ENCODE assay signal across 19 mouse cellular contexts in genomic region chr11:82011411-82012193, GRCm38 (mm10). TPM values are rescaled to one million over a fixed set of nuclear protein-coding genes. Genes with fewer than 3 reads are reported as not detected.
DNase-seq lines count a peak whose midpoint lies in the region; ATAC-seq lines count a peak whose summit lies in the region.
"Had no signal": no experiment of that assay in that cellular context is flagged by ENCODE, and none has a peak within 500 bp of the region (broad histone marks: within the 10 kb centered on the region; RNA-seq: fewer than 3 reads in every experiment).

No protein-coding gene starts in this region.

- peak; percentile 32 for DNase-seq in gastrocnemius, postnatal 25 days
- DNase-seq in gastrocnemius, adult 8-10 months (ENCODE audit: low spot score in 2 of 2): no peak
- DNase-seq in urinary bladder, postnatal 14 days (ENCODE audit: low spot score): peak; percentile 14
- DNase-seq in urinary bladder, adult 18-20 months (ENCODE audit: low spot score in 2 of 2): no peak
- DNase-seq: adrenal gland, postnatal 36 days; cerebellum, adult 18-20 months; embryo, embryonic 11 days; kidney, adult 9 months; thymus, postnatal 14 days had no signal

- ATAC-seq in heart, embryonic 16.5 days (replicated peaks; ENCODE audit: extremely low read depth, insufficient read depth, low FRiP score): 0 out of 2 replicates have a peak, but pooled peaks have one; percentile 47
- ATAC-seq in erythroid progenitor cell, adult 5-6 weeks (replicated peaks; ENCODE audit: low FRiP score, poor library complexity, severe bottlenecking): no peak
- ATAC-seq in hindbrain, embryonic 12.5 days (ENCODE audit: low FRiP score): no peak
- no peak for ATAC-seq in megakaryocyte progenitor cell, adult 5-6 weeks (replicated peaks; ENCODE audit: poor library complexity)

- no peak overlapping the region for H3K27ac ChIP-seq in heart, embryonic 16.5 days (ENCODE audit: low read length)
- H3K27ac ChIP-seq in hindbrain, embryonic 12.5 days: no peak overlapping the region
- H3K27ac ChIP-seq: forebrain, embryonic 10.5 days; hindbrain, embryonic 10.5 days; layer of hippocampus, adult 2 months; neural tube, embryonic 15.5 days had no signal

- WGBS in heart, embryonic 16.5 days: 42% methylated on average over 8 of the region's 8 CpGs
- 42% methylated on average over 8 of the region's 8 CpGs for WGBS in hindbrain, embryonic 12.5 days

- peaks cover 5% of the 10 kb centered on the region; the same call in 1 of the 2 replicates for H3K4me1 ChIP-seq in heart, embryonic 16.5 days (ENCODE audit: control insufficient read depth, insufficient read depth, low read length)
- 0 out of 2 replicates have a peak, but pooled peaks cover 8% of the 10 kb centered on the region for H3K4me1 ChIP-seq in hindbrain, embryonic 12.5 days
- H3K4me1 ChIP-seq: hindbrain, embryonic 10.5 days had no signal

- H3K36me3 ChIP-seq in heart, embryonic 16.5 days (ENCODE audit: control insufficient read depth, insufficient read depth): no peaks in the 10 kb centered on the region
- no peaks in the 10 kb centered on the region for H3K36me3 ChIP-seq in hindbrain, embryonic 12.5 days
- H3K36me3 ChIP-seq: forebrain, embryonic 10.5 days; hindbrain, embryonic 10.5 days; neural tube, embryonic 15.5 days had no signal

- H3K9ac ChIP-seq in heart, embryonic 16.5 days (ENCODE audit: low read length): no peak overlapping the region
- no peak overlapping the region for H3K9ac ChIP-seq in hindbrain, embryonic 12.5 days
- H3K9ac ChIP-seq: neural tube, embryonic 15.5 days had no signal

- no peaks in the 10 kb centered on the region for H3K27me3 ChIP-seq in heart, embryonic 16.5 days (ENCODE audit: control insufficient read depth, insufficient read depth, low read length)
- no peaks in the 10 kb centered on the region for H3K27me3 ChIP-seq in hindbrain, embryonic 12.5 days
- H3K27me3 ChIP-seq: neural tube, embryonic 15.5 days had no signal

- no peaks in the 10 kb centered on the region for H3K9me3 ChIP-seq in heart, embryonic 16.5 days (replicated peaks; ENCODE audit: control insufficient read depth, low read length)
- H3K9me3 ChIP-seq in hindbrain, embryonic 12.5 days (replicated peaks): no peaks in the 10 kb centered on the region
- H3K9me3 ChIP-seq: forebrain, embryonic 10.5 days; hindbrain, embryonic 10.5 days; neural tube, embryonic 15.5 days had no signal

- H3K4me3 ChIP-seq in heart, embryonic 16.5 days (ENCODE audit: low read length): no peak overlapping the region
- H3K4me3 ChIP-seq in hindbrain, embryonic 12.5 days: no peak overlapping the region
- H3K4me3 ChIP-seq: forebrain, embryonic 10.5 days; hindbrain, embryonic 10.5 days; layer of hippocampus, adult 2 months; neural tube, embryonic 15.5 days had no signal

- no peak overlapping the region for H3K4me2 ChIP-seq in heart, embryonic 16.5 days (ENCODE audit: low read depth, low read length)
- no peak overlapping the region for H3K4me2 ChIP-seq in hindbrain, embryonic 12.5 days (replicated peaks)
- H3K4me2 ChIP-seq: liver, embryonic 11.5 days; neural tube, embryonic 15.5 days had no signal

RNA-seq across cellular contexts. Expression of gene Ccl2, which starts 23.8 kb away (rescaled TPM):
- under 1 TPM; 0.35 to 0.46 TPM for total RNA-seq in gastrocnemius, postnatal 25 days (2021)
- total RNA-seq in gastrocnemius, adult 8-10 months (2022): under 1 TPM in 2 of 4 experiments, not detected in 2; 0.74 to 0.94 TPM
- 9.1 and 12.3 TPM in 2 replicates for polyA plus RNA-seq in heart, embryonic 16.5 days (2015; fragmentation: Nextera tagmentation; extraction: Ambion mirVana)
- total RNA-seq in erythroid progenitor cell, adult 5-6 weeks (2015; ENCODE audit: low replicate concordance): not detected in 2 replicates
- 0.51 TPM in 1 of 2 replicates, not detected in the other for total RNA-seq in erythroid progenitor cell, adult 5-6 weeks (2017; ENCODE audit: low replicate concordance)
- 2.0 and 2.4 TPM in 2 replicates for polyA plus RNA-seq in hindbrain, embryonic 12.5 days (2016; fragmentation: Nextera tagmentation; extraction: Ambion mirVana)
- 1.6 and 7.4 TPM in 2 replicates for total RNA-seq in megakaryocyte progenitor cell, adult 5-6 weeks (2015)
- total RNA-seq in megakaryocyte progenitor cell, adult 5-6 weeks (2017): 1.1 and 2.5 TPM in 2 replicates
- total RNA-seq: layer of hippocampus, adult 2 months had no signal

RNA-seq across cellular contexts. Expression of gene Gm17268, which starts 26.8 kb away (rescaled TPM):
- not detected for total RNA-seq in gastrocnemius, postnatal 25 days (2021)
- total RNA-seq in gastrocnemius, adult 8-10 months (2022): not detected
- polyA plus RNA-seq in heart, embryonic 16.5 days (2015; fragmentation: Nextera tagmentation; extraction: Ambion mirVana): not detected in 2 replicates
- total RNA-seq in erythroid progenitor cell, adult 5-6 weeks (2015; ENCODE audit: low replicate concordance): not detected in 2 replicates
- total RNA-seq in erythroid progenitor cell, adult 5-6 weeks (2017; ENCODE audit: low replicate concordance): not detected in 2 replicates
- polyA plus RNA-seq in hindbrain, embryonic 12.5 days (2016; fragmentation: Nextera tagmentation; extraction: Ambion mirVana): not detected in 2 replicates
- total RNA-seq in megakaryocyte progenitor cell, adult 5-6 weeks (2015): not detected in 2 replicates
- total RNA-seq in megakaryocyte progenitor cell, adult 5-6 weeks (2017): not detected in 2 replicates
- total RNA-seq: adrenal gland, postnatal 36 days; layer of hippocampus, adult 2 months; megakaryocyte, adult 5-6 weeks had no signal
- polyA plus RNA-seq: forebrain, embryonic 10.5 days; hindbrain, embryonic 10.5 days; liver, embryonic 11.5 days; neural tube, embryonic 15.5 days had no signal

RNA-seq across cellular contexts. Expression of gene Ccl7, which starts 33.9 kb away (rescaled TPM):
- under 1 TPM in 1 of 2 experiments, not detected in 1; 0.35 TPM for total RNA-seq in gastrocnemius, postnatal 25 days (2021)
- total RNA-seq in gastrocnemius, adult 8-10 months (2022): under 1 TPM in 1 of 4 experiments, not detected in 3; 0.56 TPM
- polyA plus RNA-seq in heart, embryonic 16.5 days (2015; fragmentation: Nextera tagmentation; extraction: Ambion mirVana): 3.4 and 6.0 TPM in 2 replicates
- not detected in 2 replicates for total RNA-seq in erythroid progenitor cell, adult 5-6 weeks (2015; ENCODE audit: low replicate concordance)
- total RNA-seq in erythroid progenitor cell, adult 5-6 weeks (2017; ENCODE audit: low replicate concordance): not detected in 2 replicates
- 1.6 and 2.4 TPM in 2 replicates for polyA plus RNA-seq in hindbrain, embryonic 12.5 days (2016; fragmentation: Nextera tagmentation; extraction: Ambion mirVana)
- not detected in 2 replicates for total RNA-seq in megakaryocyte progenitor cell, adult 5-6 weeks (2015)
- total RNA-seq in megakaryocyte progenitor cell, adult 5-6 weeks (2017): not detected in 2 replicates
- total RNA-seq: layer of hippocampus, adult 2 months had no signal
- polyA plus RNA-seq: hindbrain, embryonic 10.5 days had no signal

RNA-seq across cellular contexts. Expression of gene Asic2, which starts 43.3 kb away (rescaled TPM):
- not detected for total RNA-seq in gastrocnemius, postnatal 25 days (2021)
- 1 to 10 TPM in 1 of 4 experiments, under 1 TPM in 3; 0.13 to 1.5 (median 0.41) TPM for total RNA-seq in gastrocnemius, adult 8-10 months (2022)
- not detected in 2 replicates for polyA plus RNA-seq in heart, embryonic 16.5 days (2015; fragmentation: Nextera tagmentation; extraction: Ambion mirVana)
- total RNA-seq in erythroid progenitor cell, adult 5-6 weeks (2015; ENCODE audit: low replicate concordance): not detected in 2 replicates
- total RNA-seq in erythroid progenitor cell, adult 5-6 weeks (2017; ENCODE audit: low replicate concordance): 0.76 TPM in 1 of 2 replicates, not detected in the other
- polyA plus RNA-seq in hindbrain, embryonic 12.5 days (2016; fragmentation: Nextera tagmentation; extraction: Ambion mirVana): 5.4 and 6.1 TPM in 2 replicates
- total RNA-seq in megakaryocyte progenitor cell, adult 5-6 weeks (2015): not detected in 2 replicates
- not detected in 2 replicates for total RNA-seq in megakaryocyte progenitor cell, adult 5-6 weeks (2017)
- total RNA-seq: megakaryocyte, adult 5-6 weeks had no signal

RNA-seq across cellular contexts. Expression of gene Ccl11, which starts 46.0 kb away (rescaled TPM):
- 10 to 100 TPM; 12.2 to 14.3 TPM for total RNA-seq in gastrocnemius, postnatal 25 days (2021)
- total RNA-seq in gastrocnemius, adult 8-10 months (2022): 10 to 100 TPM; 13.0 to 23.4 (median 18.2) TPM
- 3.3 and 5.0 TPM in 2 replicates for polyA plus RNA-seq in heart, embryonic 16.5 days (2015; fragmentation: Nextera tagmentation; extraction: Ambion mirVana)
- not detected in 2 replicates for total RNA-seq in erythroid progenitor cell, adult 5-6 weeks (2015; ENCODE audit: low replicate concordance)
- not detected in 2 replicates for total RNA-seq in erythroid progenitor cell, adult 5-6 weeks (2017; ENCODE audit: low replicate concordance)
- polyA plus RNA-seq in hindbrain, embryonic 12.5 days (2016; fragmentation: Nextera tagmentation; extraction: Ambion mirVana): 0.19 and 0.86 TPM in 2 replicates
- not detected in 2 replicates for total RNA-seq in megakaryocyte progenitor cell, adult 5-6 weeks (2015)
- total RNA-seq in megakaryocyte progenitor cell, adult 5-6 weeks (2017): not detected in 2 replicates
- total RNA-seq: megakaryocyte, adult 5-6 weeks had no signal
- polyA plus RNA-seq: forebrain, embryonic 10.5 days; hindbrain, embryonic 10.5 days; liver, embryonic 11.5 days had no signal

Comparison
In these comparisons a context has a peak if more than half of its experiments do, and no peak if none do; other contexts are left out.
1. DNase-seq: peak in gastrocnemius, postnatal 25 days (single experiment) and urinary bladder, postnatal 14 days (single experiment); none in gastrocnemius, adult 8-10 months (0 of 2) and urinary bladder, adult 18-20 months (0 of 2).